Mouse (Mus musculus) mammary gland, adult 2 months (tissue): ENCODE results near the gene Ifna15. TPM values are rescaled to one million over a fixed set of nuclear protein-coding genes. Genes with fewer than 3 reads are reported as not detected.

Experiments used
- polyA plus RNA-seq: library from polyadenylated mRNA; depleted of rRNA; stranded (reverse); fragments of >200 nt; gene quantifications from 2 replicates; pipeline ENCODE4 v1.2.3, GENCODE M21; 2012; ENCODE audit warnings: low replicate concordance; rRNA removed

Ifna15 gene
- not detected in 2 replicates for polyA plus RNA-seq

DNA sequence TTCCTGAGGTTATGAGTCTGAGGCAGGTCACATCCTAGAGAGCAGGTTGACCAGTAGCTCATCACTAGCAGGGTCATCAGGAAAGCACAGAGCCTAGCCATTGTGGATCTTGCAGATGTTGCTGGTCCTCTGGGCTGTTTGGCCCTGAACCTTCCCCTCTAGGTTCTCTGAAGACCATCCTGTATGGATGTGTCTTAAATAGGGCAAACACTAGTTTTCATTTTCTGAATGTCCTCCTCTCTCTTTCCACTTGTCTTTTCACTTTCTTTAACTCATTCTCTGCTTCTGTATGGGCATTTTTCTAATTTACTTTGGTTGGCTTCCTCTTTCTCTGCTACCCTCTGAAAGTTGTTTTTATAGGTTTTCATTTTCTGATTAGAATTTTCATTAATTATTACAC lies at the start of gene Ifna15:
Ifna15 (minus strand) TSS at position 101 of the 400 bp plus-strand sequence.

DNA sequence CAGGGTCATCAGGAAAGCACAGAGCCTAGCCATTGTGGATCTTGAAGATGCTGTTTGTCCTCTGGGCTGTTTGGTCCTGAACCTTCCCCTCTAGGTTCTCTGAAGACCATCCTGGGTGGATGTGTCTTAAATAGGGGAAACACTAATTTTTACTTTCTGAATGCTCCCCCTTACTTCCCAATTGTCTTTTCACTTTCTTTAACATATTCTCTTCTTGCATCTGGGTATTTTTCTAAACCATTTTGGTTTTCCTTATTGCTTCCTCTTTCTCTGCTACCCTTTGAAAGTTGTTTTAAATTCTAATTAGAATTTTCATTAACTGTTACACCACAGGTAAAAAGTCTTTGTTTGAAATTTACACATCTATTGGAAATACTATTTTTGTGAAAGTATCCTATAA lies 45.2 kb upstream of the Ifna15 start, which contains the start of gene Ifna12:
Ifna12 (minus strand) TSS at position 101 of the 400 bp plus-strand sequence.

DNA sequence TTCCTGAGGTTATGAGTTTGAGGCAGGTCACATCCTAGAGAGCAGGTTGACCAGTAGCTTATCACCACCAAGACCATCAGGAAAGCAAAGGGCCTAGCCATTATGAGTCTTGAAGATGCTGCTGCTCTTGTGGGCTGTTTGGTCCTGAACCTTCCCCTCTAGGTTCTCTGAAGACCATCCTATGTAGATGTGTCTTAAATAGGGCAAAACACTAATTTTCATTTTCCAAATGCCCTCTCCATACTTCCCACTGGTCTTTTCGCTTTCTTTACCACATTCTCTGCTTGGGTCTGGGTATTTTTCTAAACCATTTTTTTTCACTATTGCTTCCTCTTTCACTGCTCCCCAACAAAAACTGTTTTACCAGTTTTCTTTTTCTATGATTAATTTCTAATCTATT lies 34.2 kb upstream of the Ifna15 start, which contains the start of gene Ifna9:
Ifna9 (minus strand) TSS at position 101 of the 400 bp plus-strand sequence.

DNA sequence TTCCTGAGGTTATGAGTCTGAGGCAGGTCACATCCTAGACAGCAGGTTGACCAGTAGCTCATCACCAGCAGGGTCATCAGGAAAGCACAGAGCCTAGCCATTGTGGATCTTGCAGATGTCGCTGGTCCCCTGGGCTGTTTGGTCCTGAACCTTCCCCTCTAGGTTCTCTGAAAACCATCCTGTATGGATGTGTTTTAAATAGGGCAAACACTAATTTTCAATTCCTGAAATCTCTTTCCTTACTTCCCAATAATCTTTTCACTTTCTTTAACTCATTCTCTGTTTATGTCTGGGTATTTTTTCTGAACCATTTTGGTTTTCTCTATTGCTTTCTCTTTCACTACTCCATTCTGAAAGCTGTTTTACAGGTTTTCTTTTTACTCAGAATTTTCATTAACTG lies 13.7 kb upstream of the Ifna15 start, which contains the start of gene Ifna14:
Ifna14 (minus strand) TSS at position 101 of the 400 bp plus-strand sequence.

DNA sequence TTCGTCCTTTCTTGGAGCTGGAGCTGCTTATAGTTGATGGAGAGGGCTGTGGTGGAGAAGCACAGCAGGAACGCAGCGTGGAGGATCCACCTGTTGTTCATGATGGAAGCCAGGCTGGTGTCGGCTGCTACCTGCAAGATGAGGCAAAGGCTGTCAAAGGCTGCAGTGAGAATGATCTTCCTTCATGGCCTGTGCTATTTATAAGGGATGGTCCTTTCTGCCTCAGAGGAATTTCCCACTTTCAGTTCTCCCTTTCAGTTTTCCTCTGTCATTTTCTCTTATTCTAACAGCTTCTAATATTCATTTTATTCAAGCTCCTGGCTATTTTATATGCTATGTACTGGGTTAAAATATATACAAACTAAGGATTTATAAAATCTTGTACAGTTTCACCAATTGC lies 35.4 kb downstream of the Ifna15 start, which contains the start of gene Ifnb1:
Ifnb1 (minus strand) TSS at position 101 of the 400 bp plus-strand sequence.

Other genes starting within 250 kb of the Ifna15 start
- gene Hacd4, start 119.3 kb downstream of the Ifna15 start, polyA plus RNA-seq = 2.4 and 10.2 TPM in 2 replicates
- not detected in 2 replicates for gene Ifnb1, start 35.5 kb downstream of the Ifna15 start, polyA plus RNA-seq
- not detected in 2 replicates for gene Ifna14, start 13.6 kb upstream of the Ifna15 start, polyA plus RNA-seq
- gene Ifna9, start 34.1 kb upstream of the Ifna15 start, polyA plus RNA-seq = not detected in 2 replicates
- gene Ifna12, start 45.1 kb upstream of the Ifna15 start, polyA plus RNA-seq = not detected in 2 replicates
- not detected in 2 replicates for gene C87499, start 76.2 kb upstream of the Ifna15 start, polyA plus RNA-seq
- gene Ifna13, start 86.2 kb upstream of the Ifna15 start, polyA plus RNA-seq = not detected in 2 replicates
- not detected in 2 replicates for gene Ifna16, start 118.7 kb upstream of the Ifna15 start, polyA plus RNA-seq
- not detected in 2 replicates for gene Ifna2, start 125.7 kb upstream of the Ifna15 start, polyA plus RNA-seq
- not detected in 2 replicates for gene Ifnab, start 133.1 kb upstream of the Ifna15 start, polyA plus RNA-seq
- gene Gm26566, start 163.6 kb upstream of the Ifna15 start, polyA plus RNA-seq = 0.43 TPM in 1 of 2 replicates, not detected in the other
- gene Klhl9, start 164.2 kb upstream of the Ifna15 start, polyA plus RNA-seq = 16.8 and 23.2 TPM in 2 replicates
- not detected in 2 replicates for gene Gm13271, start 196.6 kb upstream of the Ifna15 start, polyA plus RNA-seq
- 0.17 and 0.27 TPM in 2 replicates for gene Gm13283, start 201.9 kb upstream of the Ifna15 start, polyA plus RNA-seq
- gene Gm13290, start 215.6 kb upstream of the Ifna15 start, polyA plus RNA-seq = not detected in 2 replicates
- not detected in 2 replicates for gene Gm13289, start 218.7 kb upstream of the Ifna15 start, polyA plus RNA-seq
- gene Gm13272, start 221.6 kb upstream of the Ifna15 start, polyA plus RNA-seq = not detected in 2 replicates
- 0.07 TPM in 1 of 2 replicates, not detected in the other for gene Ifnz, start 223.9 kb upstream of the Ifna15 start, polyA plus RNA-seq
- gene Gm13276, start 227.5 kb upstream of the Ifna15 start, polyA plus RNA-seq = not detected in 2 replicates
- not detected in 2 replicates for gene Gm13277, start 230.4 kb upstream of the Ifna15 start, polyA plus RNA-seq
- gene Gm13278, start 233.3 kb upstream of the Ifna15 start, polyA plus RNA-seq = not detected in 2 replicates
- gene Gm13275, start 236.2 kb upstream of the Ifna15 start, polyA plus RNA-seq = not detected in 2 replicates
- not detected in 2 replicates for gene Gm13279, start 239.2 kb upstream of the Ifna15 start, polyA plus RNA-seq
- not detected in 2 replicates for gene Gm13285, start 241.4 kb upstream of the Ifna15 start, polyA plus RNA-seq
- gene Gm13287, start 245.0 kb upstream of the Ifna15 start, polyA plus RNA-seq = not detected in 2 replicates
- gene Gm13288, start 247.3 kb upstream of the Ifna15 start, polyA plus RNA-seq = not detected in 2 replicates